Mouse (Mus musculus): ENCODE data around the gene Sfxn2. TPM values are rescaled to one million over a fixed set of nuclear protein-coding genes. Genes with fewer than 3 reads are reported as not detected.
A peak's percentile ranks its signal among the peaks of the same experiment; 100 is the strongest.

Sfxn2 gene
- polyA plus RNA-seq, 1 experiment from 2014 or later = 8.1 TPM

- Histone ChIP-seq H3K27me3 (replicated peaks) (no peaks in the 10 kb centered on the region), H3K9ac (peak overlapping the region; percentile 90), H3K36me3 (peaks cover 22% of the 10 kb centered on the region), H3K9me3 (no peaks in the 10 kb centered on the region), H3K27ac (replicated peaks) (peak overlapping the region; percentile 98), H3K4me2 (peak overlapping the region; percentile 89), H3K4me3 (peak overlapping the region; percentile 63), H3K4me1 (peaks cover 91% of the 10 kb centered on the region)
- ATAC-seq (ENCODE audit: extremely low read depth, insufficient number of reproducible peaks, low FRiP score, low TSS enrichment) = no peak
- 17% methylated on average over 12 of the region's 12 CpGs for WGBS
These were observed 49.6 kb downstream of the Sfxn2 start for GRCm38 (mm10) chr19:46622659-46623193.

GRCm38 (mm10) chr19:46623194-46623667 lies 50.1 kb downstream of the Sfxn2 start:
- H3K9me3 ChIP-seq = no peaks in the 10 kb centered on the region
- peak; percentile 68 for ATAC-seq (ENCODE audit: extremely low read depth, insufficient number of reproducible peaks, low FRiP score, low TSS enrichment)
- peaks cover 91% of the 10 kb centered on the region for H3K4me1 ChIP-seq
- H3K36me3 ChIP-seq = peaks cover 22% of the 10 kb centered on the region
- H3K4me2 ChIP-seq = peak overlapping the region; percentile 89
- WGBS = 6% methylated on average over 16 of the region's 16 CpGs
- peak overlapping the region; percentile 98 for H3K27ac ChIP-seq (replicated peaks)
- no peaks in the 10 kb centered on the region for H3K27me3 ChIP-seq (replicated peaks)
- peak overlapping the region; percentile 90 for H3K9ac ChIP-seq
- H3K4me3 ChIP-seq = peak overlapping the region; percentile 63

- peaks cover 25% of the 10 kb centered on the region for H3K36me3 ChIP-seq
- H3K4me2 ChIP-seq = peak overlapping the region; percentile 89
- H3K4me3 ChIP-seq = peak overlapping the region; percentile 63
- H3K4me1 ChIP-seq = peaks cover 91% of the 10 kb centered on the region
- ATAC-seq (ENCODE audit: extremely low read depth, insufficient number of reproducible peaks, low FRiP score, low TSS enrichment) = peak; percentile 44; the same call in 1 of the 2 replicates
- no peaks in the 10 kb centered on the region for H3K27me3 ChIP-seq (replicated peaks)
- peak overlapping the region; percentile 90 for H3K9ac ChIP-seq
- no peaks in the 10 kb centered on the region for H3K9me3 ChIP-seq
- H3K27ac ChIP-seq (replicated peaks) = peak overlapping the region; percentile 98
- 21% methylated on average over 19 of the region's 19 CpGs for WGBS
These were observed 50.9 kb downstream of the Sfxn2 start for GRCm38 (mm10) chr19:46623790-46624772.

- H3K4me3 ChIP-seq = peak overlapping the region; percentile 63
- 89% methylated on average over 12 of the region's 12 CpGs for WGBS
- H3K4me2 ChIP-seq = peak overlapping the region; percentile 89
- ATAC-seq (ENCODE audit: extremely low read depth, insufficient number of reproducible peaks, low FRiP score, low TSS enrichment) = no peak
- H3K9me3 ChIP-seq = no peaks in the 10 kb centered on the region
- H3K9ac ChIP-seq = peak overlapping the region; percentile 90
- H3K27me3 ChIP-seq (replicated peaks) = no peaks in the 10 kb centered on the region
- H3K4me1 ChIP-seq = peaks cover 89% of the 10 kb centered on the region
- H3K36me3 ChIP-seq = peaks cover 25% of the 10 kb centered on the region
- H3K27ac ChIP-seq (replicated peaks) = peak overlapping the region; percentile 98
These were observed 51.9 kb downstream of the Sfxn2 start for GRCm38 (mm10) chr19:46625015-46625414.

- Histone ChIP-seq H3K27me3 (replicated peaks) (no peaks in the 10 kb centered on the region), H3K9me3 (no peaks in the 10 kb centered on the region), H3K27ac (replicated peaks) (no peak overlapping the region; the same call in 1 of the 2 replicates), H3K9ac (no peak overlapping the region), H3K4me2 (peak overlapping the region; percentile 89; the same call in 1 of the 2 replicates), H3K36me3 (peaks cover 25% of the 10 kb centered on the region), H3K4me3 (no peak overlapping the region), H3K4me1 (peaks cover 89% of the 10 kb centered on the region)
- WGBS = 63% methylated on average over 10 of the region's 10 CpGs
- ATAC-seq (ENCODE audit: extremely low read depth, insufficient number of reproducible peaks, low FRiP score, low TSS enrichment) = no peak
These were observed 52.4 kb downstream of the Sfxn2 start for GRCm38 (mm10) chr19:46625519-46625918.

- Histone ChIP-seq H3K4me1 (peaks cover 85% of the 10 kb centered on the region), H3K9me3 (no peaks in the 10 kb centered on the region), H3K27me3 (replicated peaks) (no peaks in the 10 kb centered on the region), H3K36me3 (peaks cover 42% of the 10 kb centered on the region), H3K9ac (peak overlapping the region; percentile 67), H3K4me3 (0 out of 2 replicates have a peak overlapping the region, but pooled peaks have one; percentile 5), H3K27ac (replicated peaks) (peak overlapping the region; percentile 76), H3K4me2 (peak overlapping the region; percentile 45)
- no peak for ATAC-seq (ENCODE audit: extremely low read depth, insufficient number of reproducible peaks, low FRiP score, low TSS enrichment)
- WGBS = 23% methylated on average over 10 of the region's 10 CpGs
These were observed 55.2 kb downstream of the Sfxn2 start for GRCm38 (mm10) chr19:46628403-46628802.

- ATAC-seq (ENCODE audit: extremely low read depth, insufficient number of reproducible peaks, low FRiP score, low TSS enrichment) = no peak
- Histone ChIP-seq H3K4me3 (no peak overlapping the region), H3K27ac (replicated peaks) (peak overlapping the region; percentile 6; the same call in 1 of the 2 replicates), H3K4me2 (no peak overlapping the region), H3K9ac (peak overlapping the region; percentile 2; the same call in 1 of the 2 replicates), H3K36me3 (peaks cover 40% of the 10 kb centered on the region), H3K4me1 (peaks cover 81% of the 10 kb centered on the region), H3K27me3 (replicated peaks) (no peaks in the 10 kb centered on the region), H3K9me3 (no peaks in the 10 kb centered on the region)
- 72% methylated on average over 9 of the region's 9 CpGs for WGBS
These were observed 56.6 kb downstream of the Sfxn2 start for GRCm38 (mm10) chr19:46629807-46630206.

GRCm38 (mm10) chr19:46631637-46632036 lies 58.5 kb downstream of the Sfxn2 start:
- no peak for ATAC-seq (ENCODE audit: extremely low read depth, insufficient number of reproducible peaks, low FRiP score, low TSS enrichment)
- peaks cover 86% of the 10 kb centered on the region for H3K4me1 ChIP-seq
- no peak overlapping the region for H3K4me3 ChIP-seq
- H3K27me3 ChIP-seq (replicated peaks) = no peaks in the 10 kb centered on the region
- H3K36me3 ChIP-seq = peaks cover 31% of the 10 kb centered on the region
- no peak overlapping the region for H3K4me2 ChIP-seq
- WGBS = 67% methylated on average over 9 of the region's 9 CpGs
- no peak overlapping the region for H3K27ac ChIP-seq (replicated peaks)
- H3K9ac ChIP-seq = no peak overlapping the region
- H3K9me3 ChIP-seq = no peaks in the 10 kb centered on the region

GRCm38 (mm10) chr19:46635766-46636165 lies 62.6 kb downstream of the Sfxn2 start:
- Histone ChIP-seq H3K9ac (0 out of 2 replicates have a peak overlapping the region, but pooled peaks have one; percentile 40), H3K27ac (replicated peaks) (peak overlapping the region; percentile 58), H3K27me3 (replicated peaks) (no peaks in the 10 kb centered on the region), H3K36me3 (peaks cover 53% of the 10 kb centered on the region), H3K4me2 (peak overlapping the region; percentile 20), H3K9me3 (no peaks in the 10 kb centered on the region), H3K4me3 (no peak overlapping the region), H3K4me1 (peaks cover 86% of the 10 kb centered on the region)
- ATAC-seq (ENCODE audit: extremely low read depth, insufficient number of reproducible peaks, low FRiP score, low TSS enrichment) = no peak
- WGBS = 18% methylated on average over 9 of the region's 9 CpGs

GRCm38 (mm10) chr19:46637598-46637997 lies 64.4 kb downstream of the Sfxn2 start:
- no peak for ATAC-seq (ENCODE audit: extremely low read depth, insufficient number of reproducible peaks, low FRiP score, low TSS enrichment)
- no peaks in the 10 kb centered on the region for H3K9me3 ChIP-seq
- no peaks in the 10 kb centered on the region for H3K27me3 ChIP-seq (replicated peaks)
- H3K36me3 ChIP-seq = peaks cover 41% of the 10 kb centered on the region
- H3K27ac ChIP-seq (replicated peaks) = no peak overlapping the region
- H3K4me3 ChIP-seq = no peak overlapping the region
- H3K9ac ChIP-seq = no peak overlapping the region
- 62% methylated on average over 6 of the region's 6 CpGs for WGBS
- H3K4me1 ChIP-seq = peaks cover 90% of the 10 kb centered on the region
- H3K4me2 ChIP-seq = no peak overlapping the region

GRCm38 (mm10) chr19:46639053-46639452 lies 65.9 kb downstream of the Sfxn2 start:
- H3K4me3 ChIP-seq = no peak overlapping the region
- peaks cover 38% of the 10 kb centered on the region for H3K36me3 ChIP-seq
- ATAC-seq (ENCODE audit: extremely low read depth, insufficient number of reproducible peaks, low FRiP score, low TSS enrichment) = no peak
- peak overlapping the region; percentile 59 for H3K27ac ChIP-seq (replicated peaks)
- peaks cover 93% of the 10 kb centered on the region for H3K4me1 ChIP-seq
- no peaks in the 10 kb centered on the region for H3K27me3 ChIP-seq (replicated peaks)
- H3K9me3 ChIP-seq = no peaks in the 10 kb centered on the region
- H3K4me2 ChIP-seq = no peak overlapping the region
- H3K9ac ChIP-seq = peak overlapping the region; percentile 1; the same call in 1 of the 2 replicates
